In genomic region chr3:29031811-29032210, GRCm38 (mm10) we compare ENCODE assay signal across 11 mouse cellular contexts. TPM values are rescaled to one million over a fixed set of nuclear protein-coding genes. Genes with fewer than 3 reads are reported as not detected.
DNase-seq lines count a peak whose midpoint lies in the region; ATAC-seq and TF ChIP-seq lines count a peak whose summit lies in the region.
"Had no signal": no experiment of that assay in that cellular context is flagged by ENCODE, and none has a peak within 500 bp of the region (broad histone marks: within the 10 kb centered on the region; RNA-seq: fewer than 3 reads in every experiment).

No protein-coding gene starts in this region.

- H3K9me3 ChIP-seq in liver, embryonic 12.5 days (replicated peaks) = no peaks in the 10 kb centered on the region
- no peaks in the 10 kb centered on the region for H3K9me3 ChIP-seq in heart, embryonic 10.5 days
- H3K9me3 ChIP-seq: embryonic facial prominence, embryonic 13.5 days; limb, embryonic 13.5 days had no signal

- H3K36me3 ChIP-seq in liver, adult 2 months (ENCODE audit: control insufficient read depth, insufficient read depth, low read length) = no peaks in the 10 kb centered on the region
- H3K36me3 ChIP-seq in liver, embryonic 12.5 days = no peaks in the 10 kb centered on the region
- no peaks in the 10 kb centered on the region for H3K36me3 ChIP-seq in heart, embryonic 10.5 days
- H3K36me3 ChIP-seq: embryonic facial prominence, embryonic 13.5 days; limb, embryonic 13.5 days had no signal

- H3K27ac ChIP-seq in liver, adult 2 months (replicated peaks; ENCODE audit: insufficient read depth, low read depth, low read length) = no peak overlapping the region
- H3K27ac ChIP-seq in liver, embryonic 12.5 days = no peak overlapping the region
- no peak overlapping the region for H3K27ac ChIP-seq in heart, embryonic 10.5 days
- H3K27ac ChIP-seq: embryonic facial prominence, embryonic 13.5 days; limb, embryonic 13.5 days had no signal

- no peak overlapping the region for H3K4me3 ChIP-seq in liver, adult 2 months (ENCODE audit: insufficient read depth, low read depth, low read length)
- H3K4me3 ChIP-seq in liver, embryonic 12.5 days = no peak overlapping the region
- H3K4me3 ChIP-seq in heart, embryonic 10.5 days = no peak overlapping the region
- H3K4me3 ChIP-seq: embryonic facial prominence, embryonic 13.5 days; limb, embryonic 13.5 days had no signal

- TF ChIP-seq POLR2A in liver, adult 2 months (IDR thresholded peaks at IDR 0.05; ENCODE audit: extremely low read depth, insufficient read depth, low read length) = no peak

- no peaks in the 10 kb centered on the region for H3K79me2 ChIP-seq in liver, adult 2 months (ENCODE audit: control insufficient read depth, insufficient read depth, low read length)

- no peak overlapping the region for H3K4me2 ChIP-seq in liver, embryonic 12.5 days
- H3K4me2 ChIP-seq: embryonic facial prominence, embryonic 13.5 days; limb, embryonic 13.5 days had no signal

- H3K9ac ChIP-seq in liver, adult 2 months (ENCODE audit: low read depth, low read length) = no peak overlapping the region
- H3K9ac ChIP-seq in liver, embryonic 12.5 days = no peak overlapping the region
- H3K9ac ChIP-seq: embryonic facial prominence, embryonic 13.5 days; limb, embryonic 13.5 days had no signal

- peak; percentile 68 for TF ChIP-seq CTCF in liver, adult 2 months (IDR thresholded peaks at IDR 0.05; ENCODE audit: low read depth, low read length)

- peak; percentile 60 to 62 for DNase-seq in cerebellum, postnatal 10 days
- no peak for DNase-seq in cerebellum, adult 11-12 months
- peak; percentile 6 for DNase-seq in liver, adult 2 months (ENCODE audit: extremely low read depth, low read depth, low spot score)
- peak; percentile 2 for DNase-seq in c-Kit-positive CD71-positive TER-119-positive erythroid progenitor cells, embryonic 14.5 days (ENCODE audit: low spot score)
- DNase-seq in heart, embryonic 10.5 days (ENCODE audit: low spot score) = no peak
- DNase-seq in adipocyte (ENCODE audit: low spot score) = no peak

- no peak for ATAC-seq in liver, embryonic 12.5 days
- ATAC-seq in megakaryocyte progenitor cell, adult 5-6 weeks (replicated peaks; ENCODE audit: poor library complexity) = peak; percentile 85

- 31% methylated on average over 3 of the region's 3 CpGs for WGBS in liver, adult 2 months
- WGBS in liver, embryonic 12.5 days (ENCODE audit: insufficient replicate concordance) = 27% methylated on average over 3 of the region's 3 CpGs
- WGBS in heart, embryonic 10.5 days = 42% methylated on average over 3 of the region's 3 CpGs

- no peaks in the 10 kb centered on the region for H3K27me3 ChIP-seq in liver, adult 2 months (ENCODE audit: control insufficient read depth, insufficient read depth, low read length)
- H3K27me3 ChIP-seq in liver, embryonic 12.5 days (replicated peaks) = no peaks in the 10 kb centered on the region
- no peaks in the 10 kb centered on the region for H3K27me3 ChIP-seq in heart, embryonic 10.5 days (ENCODE audit: insufficient read depth, poor library complexity, severe bottlenecking)
- H3K27me3 ChIP-seq: limb, embryonic 13.5 days had no signal

- H3K4me1 ChIP-seq in liver, adult 2 months (ENCODE audit: control insufficient read depth, insufficient read depth, low read length) = no peaks in the 10 kb centered on the region
- H3K4me1 ChIP-seq in liver, embryonic 12.5 days = no peaks in the 10 kb centered on the region
- no peaks in the 10 kb centered on the region for H3K4me1 ChIP-seq in heart, embryonic 10.5 days
- H3K4me1 ChIP-seq: embryonic facial prominence, embryonic 13.5 days had no signal

RNA-seq across cellular contexts. Expression of gene Egfem1, which starts 50.0 kb away (rescaled TPM):
- total RNA-seq in liver, adult 2 months (2014; rRNA removed) = 1.5 and 2.4 TPM in 2 replicates
- 0.48 and 2.1 TPM in 2 replicates for polyA plus RNA-seq in liver, adult 2 months (2012; rRNA removed)
- polyA plus RNA-seq in liver, embryonic 12.5 days (2016; fragmentation: Nextera tagmentation; extraction: Ambion mirVana) = 0.07 and 0.12 TPM in 2 replicates
- not detected in 2 replicates for total RNA-seq in megakaryocyte progenitor cell, adult 5-6 weeks (2015)
- 0.25 TPM in 1 of 2 replicates, not detected in the other for total RNA-seq in megakaryocyte progenitor cell, adult 5-6 weeks (2017)
- 0.12 and 0.92 TPM in 2 replicates for polyA plus RNA-seq in heart, embryonic 10.5 days (2016; fragmentation: Nextera tagmentation; extraction: Ambion mirVana)
- polyA plus RNA-seq: C2C12 had no signal

Comparison
In these comparisons a context has a peak if more than half of its experiments do, and no peak if none do; other contexts are left out.
1. DNase-seq: peak in cerebellum, postnatal 10 days (2 of 2), liver, adult 2 months (single experiment) and c-Kit-positive CD71-positive TER-119-positive erythroid progenitor cells, embryonic 14.5 days (single experiment); none in cerebellum, adult 11-12 months (single experiment), heart, embryonic 10.5 days (single experiment) and adipocyte (single experiment).